Mouse (Mus musculus) thymus, adult 2 months (tissue): ENCODE data around the gene Hs3st2. TPM values are rescaled to one million over a fixed set of nuclear protein-coding genes. Genes with fewer than 3 reads are reported as not detected.

ENCODE experiments used
- DNase-seq: peaks from one replicate; pipeline ENCODE4 v3.0.0; 2021
- H3K27ac ChIP-seq: fragments of 200-500 bp; 2 replicates; pipeline ENCODE4 v1.5.1; 2012; ENCODE audit warnings: low read length, control low read depth; ENCODE audit not compliant: control insufficient read depth, insufficient read depth
- H3K27me3 ChIP-seq: fragments of 200-500 bp; 2 replicates; pipeline ENCODE4 v1.6.1; 2012; ENCODE audit warnings: mild to moderate bottlenecking, low read length, moderate library complexity, mixed read lengths; ENCODE audit not compliant: control insufficient read depth, insufficient read depth
- H3K36me3 ChIP-seq: fragments of 200-500 bp; 2 replicates; pipeline ENCODE4 v1.6.1; 2012; ENCODE audit warnings: mild to moderate bottlenecking, low read length, moderate library complexity; ENCODE audit not compliant: control insufficient read depth, insufficient read depth
- H3K4me1 ChIP-seq: fragments of 200-500 bp; replicated peaks from 2 replicates; pipeline ENCODE4 v1.6.1; 2012; ENCODE audit warnings: low read length; ENCODE audit not compliant: control insufficient read depth, insufficient read depth
- H3K4me3 ChIP-seq: fragments of 200-500 bp; 2 replicates; pipeline ENCODE4 v1.5.1; 2012; ENCODE audit warnings: mild to moderate bottlenecking, low read length, control low read depth, moderate library complexity; ENCODE audit not compliant: control insufficient read depth, insufficient read depth
- CTCF ChIP-seq: fragments of 200-500 bp; IDR thresholded peaks from 2 replicates; pipeline ENCODE4 v1.5.1; 2012; ENCODE audit warnings: mild to moderate bottlenecking, control low read depth, low read length, moderate library complexity, borderline replicate concordance; ENCODE audit not compliant: control insufficient read depth, poor library complexity, insufficient read depth; ENCODE audit errors: extremely low read depth
- POLR2A ChIP-seq: fragments of 200-500 bp; IDR thresholded peaks from 2 replicates; pipeline ENCODE4 v1.6.1; 2012; ENCODE audit warnings: mild to moderate bottlenecking, low read length, control low read depth, moderate library complexity; ENCODE audit not compliant: control insufficient read depth, poor library complexity, insufficient read depth; ENCODE audit errors: extremely low read depth
- WGBS: fragments of 180-500 bp; shearing (Covaris S2); methylation state at CpG from one replicate; pipeline ENCODE4 v1.1.7; 2018; 5-methylcytosine and 5-hydroxymethylcytosine counted together
- polyA plus RNA-seq: library from polyadenylated mRNA; depleted of rRNA; stranded (reverse); fragments of >200 nt; gene quantifications from 2 replicates; pipeline ENCODE4 v1.2.3, GENCODE M21; 2012

Gene Hs3st2
- polyA plus RNA-seq, 1 experiment: 0.05 TPM

DNA sequence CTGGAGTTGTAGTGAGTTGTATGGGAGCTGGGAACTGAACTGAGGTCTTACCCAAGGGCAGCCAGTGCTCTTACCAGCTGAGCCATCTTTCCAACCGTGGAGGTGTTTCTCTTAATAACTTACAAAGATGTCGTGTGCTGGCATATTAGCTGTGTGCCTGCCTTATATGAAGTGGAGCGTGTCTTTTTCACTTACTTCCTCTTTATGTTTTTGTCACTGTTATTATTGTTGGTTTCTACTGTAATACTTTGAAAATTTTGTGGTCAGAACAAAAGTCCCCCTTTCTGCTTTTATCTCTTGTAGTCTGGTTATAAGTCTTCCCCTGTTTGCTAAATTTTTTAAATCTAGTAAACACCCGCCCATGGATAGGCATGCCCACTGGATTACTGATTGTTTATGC, 88.4 kb downstream of the Hs3st2 start:
- Histone ChIP-seq H3K27ac (no peak overlapping the region), H3K36me3 (no peaks in the 10 kb centered on the region), H3K4me3 (no peak overlapping the region), H3K4me1 (no peaks in the 10 kb centered on the region), H3K27me3 (no peaks in the 10 kb centered on the region)
- no peak for DNase-seq
- TF ChIP-seq CTCF (no peak), POLR2A (no peak)
- 78% methylated on average over 4 of the region's 4 CpGs for WGBS

DNA sequence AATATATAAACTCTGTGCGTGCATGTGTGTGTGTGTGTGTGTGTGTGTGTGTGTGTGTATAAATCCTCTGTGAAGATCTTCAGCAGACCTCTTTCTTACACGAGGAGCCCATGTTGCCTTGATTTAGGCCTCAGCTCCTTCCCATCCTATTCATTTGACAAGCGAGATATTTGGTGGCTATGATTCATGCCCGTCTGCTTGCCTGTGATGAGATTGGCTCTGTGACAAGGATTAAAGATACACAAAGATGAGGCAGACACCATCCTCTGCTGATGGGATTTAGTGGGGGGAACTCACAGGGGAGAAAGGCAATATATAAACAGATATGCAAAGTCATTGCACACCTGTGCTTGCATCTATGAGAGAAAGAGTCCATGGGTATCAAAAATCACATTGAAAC, 92.9 kb downstream of the Hs3st2 start:
- 91% methylated on average over 4 of the region's 4 CpGs for WGBS
- no peak overlapping the region for H3K27ac ChIP-seq
- no peaks in the 10 kb centered on the region for H3K4me1 ChIP-seq
- H3K36me3 ChIP-seq: no peaks in the 10 kb centered on the region
- DNase-seq: no peak
- no peaks in the 10 kb centered on the region for H3K27me3 ChIP-seq
- TF ChIP-seq POLR2A (no peak), CTCF (no peak)
- H3K4me3 ChIP-seq: no peak overlapping the region

DNA sequence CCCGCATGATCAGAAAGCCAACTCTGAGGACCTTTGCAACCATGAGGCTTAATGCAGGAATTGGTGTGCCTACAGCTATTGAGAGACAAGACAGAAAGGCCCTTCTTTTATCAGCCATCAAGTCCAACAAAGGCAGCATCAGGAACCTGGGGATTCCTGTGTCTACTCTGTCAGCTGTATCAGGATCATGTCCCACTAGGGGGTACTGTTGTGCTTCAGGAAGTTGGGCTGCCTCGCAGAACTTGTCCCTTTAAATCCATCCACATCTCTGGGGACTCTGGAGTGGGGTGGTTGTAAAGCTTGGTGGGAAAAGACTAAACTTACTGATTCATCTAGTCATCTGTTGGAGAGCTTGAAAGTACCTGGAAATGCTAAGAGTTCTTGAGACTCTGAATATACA, 93.6 kb downstream of the Hs3st2 start:
- no peaks in the 10 kb centered on the region for H3K36me3 ChIP-seq
- no peaks in the 10 kb centered on the region for H3K27me3 ChIP-seq
- WGBS: 54% methylated on average over 2 of the region's 2 CpGs

DNA sequence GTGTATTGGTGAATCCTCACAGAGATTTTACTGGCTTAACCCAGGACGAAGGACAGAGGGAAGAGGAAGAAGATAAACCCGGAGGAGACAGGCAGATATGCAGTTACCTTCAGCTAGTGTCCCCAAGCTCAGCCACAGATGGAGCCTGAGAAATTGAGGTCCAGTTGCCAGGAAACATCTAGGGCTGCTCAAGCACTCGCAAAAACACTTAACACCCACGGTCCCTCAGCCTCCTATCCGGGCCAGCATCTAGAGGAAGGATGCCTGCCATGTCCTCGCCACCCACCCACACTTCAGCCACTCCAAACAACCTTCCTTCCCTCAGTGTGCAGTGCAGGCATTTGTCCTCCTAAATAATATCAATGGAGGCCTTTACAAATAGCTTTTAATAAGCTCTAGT, 95.6 kb downstream of the Hs3st2 start:
- WGBS: 78% methylated on average over 6 of the region's 6 CpGs
- Histone ChIP-seq H3K4me1 (no peaks in the 10 kb centered on the region), H3K27ac (no peak overlapping the region), H3K36me3 (no peaks in the 10 kb centered on the region), H3K4me3 (no peak overlapping the region), H3K27me3 (no peaks in the 10 kb centered on the region)
- DNase-seq: no peak
- no peak for TF ChIP-seq CTCF
- no peak for TF ChIP-seq POLR2A

More for the DNA sequence above, 93.6 kb downstream of the Hs3st2 start:
- TF ChIP-seq POLR2A (no peak), CTCF (no peak)
- Histone ChIP-seq H3K27ac (no peak overlapping the region), H3K4me1 (no peaks in the 10 kb centered on the region), H3K4me3 (no peak overlapping the region)
- DNase-seq: no peak

DNA sequence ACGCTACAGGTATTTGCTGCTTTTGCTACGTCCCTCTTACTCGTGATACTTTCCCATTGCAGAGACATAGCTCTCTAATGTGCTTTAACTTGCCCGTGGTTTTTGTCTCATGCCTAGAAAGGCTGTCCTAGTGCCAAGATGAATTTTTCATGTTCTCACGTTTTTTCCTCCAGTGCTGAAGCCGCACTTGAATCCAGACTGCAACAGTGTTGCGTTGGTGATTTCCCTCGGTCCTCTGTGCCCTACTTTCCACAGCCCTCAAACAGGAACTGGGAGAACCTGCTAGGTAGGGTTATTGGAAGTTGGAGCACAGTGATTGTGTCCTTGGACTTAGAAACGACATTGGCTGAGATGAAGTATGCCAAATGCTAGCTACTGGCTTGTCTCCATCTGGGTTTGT, 97.7 kb downstream of the Hs3st2 start:
- Histone ChIP-seq H3K27ac (no peak overlapping the region), H3K27me3 (no peaks in the 10 kb centered on the region), H3K4me3 (no peak overlapping the region), H3K4me1 (no peaks in the 10 kb centered on the region), H3K36me3 (no peaks in the 10 kb centered on the region)
- no peak for TF ChIP-seq CTCF
- no peak for TF ChIP-seq POLR2A
- no peak for DNase-seq
- WGBS: 87% methylated on average over 9 of the region's 9 CpGs

DNA sequence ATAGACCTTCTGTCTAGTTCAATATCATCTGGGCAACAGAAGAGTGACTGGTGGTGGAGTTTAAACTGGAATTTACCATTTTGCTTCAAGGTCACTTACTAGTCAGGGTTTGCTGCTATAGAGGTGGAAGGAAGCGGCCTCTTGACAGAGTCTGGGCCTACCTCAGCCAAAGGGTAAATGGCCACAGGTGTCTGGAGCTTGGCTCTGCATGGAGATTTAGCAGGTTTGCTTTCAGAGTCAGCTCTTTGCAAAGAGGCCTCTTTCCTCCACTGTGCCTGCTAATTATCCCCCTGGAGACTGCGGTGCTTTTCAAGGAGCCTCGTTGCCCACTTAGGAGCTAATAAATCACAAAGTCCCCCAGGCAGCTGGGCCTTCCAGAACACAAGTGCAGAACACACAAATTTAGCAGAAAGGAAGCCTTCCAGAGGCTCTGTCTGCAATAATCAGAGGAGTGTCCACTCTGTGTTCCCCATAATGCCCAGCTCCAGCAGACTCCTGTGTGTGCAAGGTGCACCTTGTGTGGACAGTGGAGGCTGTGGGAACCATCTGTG, 99.9 kb downstream of the Hs3st2 start:
- no peak overlapping the region for H3K27ac ChIP-seq
- no peak for DNase-seq
- no peaks in the 10 kb centered on the region for H3K4me1 ChIP-seq
- no peak overlapping the region for H3K4me3 ChIP-seq
- no peaks in the 10 kb centered on the region for H3K27me3 ChIP-seq
- H3K36me3 ChIP-seq: no peaks in the 10 kb centered on the region
- no peak for TF ChIP-seq CTCF
- WGBS: 87% methylated on average over 3 of the region's 3 CpGs

DNA sequence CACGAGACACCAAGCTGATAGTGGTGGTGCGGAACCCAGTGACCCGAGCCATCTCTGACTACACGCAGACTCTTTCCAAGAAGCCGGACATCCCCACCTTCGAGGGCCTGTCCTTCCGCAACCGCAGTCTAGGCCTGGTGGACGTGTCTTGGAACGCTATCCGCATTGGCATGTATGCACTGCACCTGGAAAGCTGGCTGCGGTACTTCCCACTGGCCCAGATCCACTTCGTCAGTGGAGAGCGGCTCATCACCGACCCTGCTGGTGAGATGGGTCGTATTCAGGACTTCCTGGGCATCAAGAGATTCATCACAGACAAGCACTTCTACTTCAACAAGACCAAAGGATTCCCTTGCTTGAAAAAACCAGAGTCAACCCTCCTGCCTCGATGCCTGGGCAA, 108.9 kb downstream of the Hs3st2 start:
- Histone ChIP-seq H3K36me3 (no peaks in the 10 kb centered on the region), H3K27ac (no peak overlapping the region), H3K4me3 (no peak overlapping the region), H3K27me3 (no peaks in the 10 kb centered on the region), H3K4me1 (no peaks in the 10 kb centered on the region)
- TF ChIP-seq POLR2A (no peak), CTCF (no peak)
- no peak for DNase-seq
- 92% methylated on average over 17 of the region's 17 CpGs for WGBS
